Mouse (Mus musculus): ENCODE measurements around the gene Adra2b.

DNA sequence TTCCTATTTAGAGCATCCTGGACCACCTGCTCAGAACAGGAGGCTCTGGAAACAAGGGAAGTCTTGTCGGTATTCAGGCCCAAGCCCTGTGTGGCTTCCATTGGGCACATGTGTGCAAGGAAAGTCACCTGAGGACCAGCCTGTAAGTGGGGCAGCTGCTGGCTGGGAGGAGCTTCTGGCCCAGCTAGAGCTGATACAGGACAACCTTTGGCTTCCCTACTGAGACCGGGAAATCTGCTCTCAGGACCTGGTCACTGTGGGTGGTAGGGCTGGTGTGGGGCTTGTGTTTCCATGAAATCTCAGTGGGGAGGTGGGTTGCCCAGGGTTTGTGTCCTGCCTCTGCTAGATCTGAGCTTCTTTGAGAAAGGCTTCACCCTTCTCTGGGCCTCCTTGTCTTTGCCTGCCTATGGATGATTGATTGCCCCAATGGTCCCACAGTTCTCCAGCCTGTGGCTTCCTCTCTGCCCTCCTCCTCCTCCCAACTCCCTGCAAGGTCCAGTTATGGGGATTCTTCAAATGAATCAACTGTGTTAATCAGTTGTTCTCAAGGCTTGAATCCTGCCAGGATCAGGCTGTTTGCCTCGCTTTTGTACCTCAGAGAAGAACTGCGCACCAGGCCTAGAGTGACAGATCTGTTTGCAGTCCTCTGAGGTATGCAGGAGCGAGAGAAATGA is 6.8 kb downstream of the Adra2b start:
- TF ChIP-seq POLR2A (IDR thresholded peaks at IDR 0.05; ENCODE audit: borderline replicate concordance, insufficient read depth, low read length): no peak
- no peak for TF ChIP-seq CTCF (IDR thresholded peaks at IDR 0.05; ENCODE audit: borderline replicate concordance, insufficient read depth, low read depth, low read length)

All from cerebellum, adult 2 months (tissue).